28 mouse cellular contexts compared by ENCODE assay signal in the genomic region with DNA sequence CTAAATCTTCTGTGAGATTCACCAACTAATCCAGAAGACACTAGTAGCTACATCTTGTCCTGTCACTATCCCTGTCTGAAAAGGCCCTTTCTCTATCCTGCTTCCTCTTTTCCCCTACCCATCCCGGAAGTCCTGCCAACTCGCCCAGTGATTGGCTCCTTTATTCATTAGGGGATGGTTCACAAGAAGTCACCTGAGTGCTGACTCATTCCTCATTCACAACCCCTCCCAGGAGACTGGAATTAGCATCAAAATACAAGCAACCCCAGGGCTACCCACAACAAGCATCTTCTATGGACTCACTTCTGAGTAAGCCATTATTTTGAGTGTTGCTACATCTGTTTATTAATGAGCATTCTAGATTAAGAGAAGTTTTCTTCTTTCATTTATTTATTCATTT.
DNase-seq lines count a peak whose midpoint lies in the region; ATAC-seq and TF ChIP-seq lines count a peak whose summit lies in the region.
"Had no signal": no experiment of that assay in that cellular context is flagged by ENCODE, and none has a peak within 500 bp of the region (broad histone marks: within the 10 kb centered on the region; RNA-seq: fewer than 3 reads in every experiment).

No protein-coding gene starts in this region.

- no peak for TF ChIP-seq POLR2A in CH12.LX (IDR thresholded peaks at IDR 0.05; ENCODE audit: low read depth, low read length)

- no peak overlapping the region for H3K9ac ChIP-seq in CH12.LX (ENCODE audit: insufficient read depth, low read depth)
- H3K9ac ChIP-seq in hindbrain, postnatal 0 days (replicated peaks; ENCODE audit: low read length) = no peak overlapping the region
- H3K9ac ChIP-seq: forebrain, embryonic 13.5 days; hindbrain, embryonic 12.5 days; hindbrain, embryonic 15.5 days; intestine, embryonic 15.5 days had no signal

- no peaks in the 10 kb centered on the region for H3K9me3 ChIP-seq in CH12.LX (replicated peaks; ENCODE audit: low read length)
- no peaks in the 10 kb centered on the region for H3K9me3 ChIP-seq in hindbrain, postnatal 0 days (ENCODE audit: low read length)
- H3K9me3 ChIP-seq: forebrain, embryonic 10.5 days; forebrain, embryonic 13.5 days; G1E; hindbrain, embryonic 12.5 days; hindbrain, embryonic 15.5 days; intestine, embryonic 15.5 days had no signal

- H3K36me3 ChIP-seq in CH12.LX (replicated peaks in 1 of 2; ENCODE audit: control insufficient read depth in 1 of 2, insufficient read depth in 1 of 2, low read length in 1 of 2) = no peaks in the 10 kb centered on the region
- no peaks in the 10 kb centered on the region for H3K36me3 ChIP-seq in hindbrain, postnatal 0 days (ENCODE audit: insufficient read depth, low read length)
- H3K36me3 ChIP-seq: forebrain, embryonic 10.5 days; G1E; hindbrain, embryonic 12.5 days; hindbrain, embryonic 15.5 days; intestine, embryonic 15.5 days had no signal

- ATAC-seq in granulocyte monocyte progenitor cell, adult 5-6 weeks (replicated peaks; ENCODE audit: poor library complexity, severe bottlenecking) = no peak
- ATAC-seq in hindbrain, postnatal 0 days = no peak
- ATAC-seq: activated CD4-positive, CD25-positive, alpha-beta regulatory T cell, adult 4 months; CD4-positive, CD25-positive, alpha-beta regulatory T cell, adult 4 months; forebrain, embryonic 13.5 days; forebrain, embryonic 16.5 days; intestine, embryonic 15.5 days had no signal

- peak; percentile 36 for DNase-seq in CH12.LX (ENCODE audit: extremely low read depth)
- peak; percentile 87 for DNase-seq in ES-CJ7 (ENCODE audit: low read depth, low spot score)
- DNase-seq in NIH3T3 (ENCODE audit: low read depth) = peak; percentile 40
- DNase-seq in urinary bladder, postnatal 4 days (ENCODE audit: low spot score in 2 of 2) = no peak
- DNase-seq in spleen, postnatal 14 days (ENCODE audit: low spot score in 2 of 2) = no peak
- no peak for DNase-seq in hindbrain, postnatal 0 days (ENCODE audit: low spot score)
- DNase-seq: adrenal gland, adult 8-10 months; adrenal gland, postnatal 25 days; cerebellum, adult 11-12 months; cerebellum, adult 8-10 months; cerebellum, postnatal 10 days; cerebellum, postnatal 36 days; embryo, embryonic 11 days; gastrocnemius, postnatal 10 days; gastrocnemius, postnatal 36 days; heart, adult 11 months; kidney, adult 11 months had no signal

- TF ChIP-seq EP300 in CH12.LX (IDR thresholded peaks at IDR 0.05; ENCODE audit: low read length) = no peak

- no peak for TF ChIP-seq RAD21 in CH12.LX (IDR thresholded peaks at IDR 0.05; ENCODE audit: low read depth, low read length)

- dilution Hi-C loops in CH12.LX (cut with MboI; ENCODE audit: extremely low pct_ligation_motif_present, extremely low pct_unique_long_range_greater_than_20kb, low sequenced_read_pairs) = no loop called here

- TF ChIP-seq CTCF in CH12.LX (conservative IDR thresholded peaks at IDR 0.05 in 1 of 2, IDR thresholded peaks at IDR 0.05 in 1 of 2; ENCODE audit: low read depth in 2 of 2, low read length in 2 of 2) = no peak
- TF ChIP-seq CTCF in hindbrain, postnatal 0 days (IDR thresholded peaks at IDR 0.05; ENCODE audit: low read depth) = no peak

- H3K27me3 ChIP-seq in CH12.LX (replicated peaks) = no peaks in the 10 kb centered on the region
- H3K27me3 ChIP-seq in hindbrain, postnatal 0 days (ENCODE audit: insufficient read depth, low read length) = no peaks in the 10 kb centered on the region
- H3K27me3 ChIP-seq: forebrain, embryonic 13.5 days; hindbrain, embryonic 12.5 days; hindbrain, embryonic 15.5 days; intestine, embryonic 15.5 days had no signal

- no peak overlapping the region for H3K4me3 ChIP-seq in CH12.LX (replicated peaks in 1 of 3; ENCODE audit: low read depth in 2 of 3, low read length in 2 of 3, poor library complexity in 1 of 3)
- H3K4me3 ChIP-seq in hindbrain, postnatal 0 days (ENCODE audit: low read length) = no peak overlapping the region
- H3K4me3 ChIP-seq: forebrain, embryonic 10.5 days; forebrain, embryonic 13.5 days; hindbrain, embryonic 12.5 days; hindbrain, embryonic 15.5 days; intestine, embryonic 15.5 days had no signal

- no peak overlapping the region for H3K4me2 ChIP-seq in CH12.LX (ENCODE audit: insufficient read depth, low read depth, poor library complexity, severe bottlenecking)
- no peak overlapping the region for H3K4me2 ChIP-seq in hindbrain, postnatal 0 days (ENCODE audit: low read depth, low read length)
- H3K4me2 ChIP-seq: forebrain, embryonic 13.5 days; heart, embryonic 11.5 days; hindbrain, embryonic 12.5 days; hindbrain, embryonic 15.5 days; intestine, embryonic 15.5 days had no signal

- no peaks in the 10 kb centered on the region for H3K79me2 ChIP-seq in CH12.LX (replicated peaks; ENCODE audit: control insufficient read depth, extremely low read depth, insufficient read depth, poor library complexity, severe bottlenecking)

- in situ Hi-C loops in CH12.LX (cut with MboI; ENCODE audit: low pct_ligation_motif_present, low pct_unique_long_range_greater_than_20kb, low sequenced_read_pairs) = no loop called here

- H3K27ac ChIP-seq in CH12.LX (ENCODE audit: insufficient read depth, low read depth) = no peak overlapping the region
- H3K27ac ChIP-seq in hindbrain, postnatal 0 days = no peak overlapping the region
- H3K27ac ChIP-seq: forebrain, embryonic 10.5 days; forebrain, embryonic 13.5 days; hindbrain, embryonic 12.5 days; hindbrain, embryonic 15.5 days; intestine, embryonic 15.5 days had no signal

- 76% methylated on average over 2 of the region's 2 CpGs for WGBS in hindbrain, postnatal 0 days

- peaks cover 0 to 7% of the 10 kb centered on the region in 2 experiments; a peak in 1 of 4 replicates for H3K4me1 ChIP-seq in CH12.LX (ENCODE audit: control insufficient read depth in 1 of 2, insufficient read depth in 2 of 2)
- no peaks in the 10 kb centered on the region for H3K4me1 ChIP-seq in hindbrain, postnatal 0 days (ENCODE audit: insufficient read depth, low read length)
- H3K4me1 ChIP-seq: forebrain, embryonic 10.5 days; forebrain, embryonic 13.5 days; hindbrain, embryonic 12.5 days; hindbrain, embryonic 15.5 days; intestine, embryonic 15.5 days had no signal

TF ChIP-seq in CH12.LX, 34 proteins besides CTCF, POLR2A, EP300 and RAD21:
- TF ChIP-seq BHLHE40 (IDR thresholded peaks at IDR 0.05; ENCODE audit: low read depth, low read length) (peak; percentile 51), TCF12 (IDR thresholded peaks at IDR 0.05; ENCODE audit: low read depth, low read length) (no peak), ELF1 (IDR thresholded peaks at IDR 0.05; ENCODE audit: low read depth, low read length) (peak; percentile 33; the same call in 1 of the 2 replicates)
TF ChIP-seq in CH12.LX: peak in this region for 2.

Comparison
In these comparisons a context has a peak if more than half of its experiments do, and no peak if none do; other contexts are left out.
1. DNase-seq: peak in CH12.LX (single experiment), ES-CJ7 (single experiment) and NIH3T3 (single experiment); none in urinary bladder, postnatal 4 days (0 of 2), spleen, postnatal 14 days (0 of 2) and hindbrain, postnatal 0 days (single experiment).